Mouse (Mus musculus) embryonic facial prominence, embryonic 10.5 days (tissue): ENCODE results near the gene Tmem198. TPM values are rescaled to one million over a fixed set of nuclear protein-coding genes. Genes with fewer than 3 reads are reported as not detected.

Experiments
- DNase-seq: peaks from one replicate; pipeline ENCODE4 v3.0.0-alpha.2; 2017; ENCODE audit warnings: low spot score
- H3K27ac ChIP-seq: fragments of 300-500 bp; sonication (generic); replicated peaks from 2 replicates; pipeline ENCODE4 v1.5.1; 2016; ENCODE audit warnings: mild to moderate bottlenecking
- H3K27me3 ChIP-seq: fragments of 300-500 bp; sonication (generic); replicated peaks from 2 replicates; pipeline ENCODE4 v1.6.1; 2016; ENCODE audit warnings: low read depth, mild to moderate bottlenecking; ENCODE audit not compliant: poor library complexity, severe bottlenecking
- H3K36me3 ChIP-seq: fragments of 300-500 bp; sonication (generic); replicated peaks from 2 replicates; pipeline ENCODE4 v1.6.1; 2016; ENCODE audit warnings: mild to moderate bottlenecking, moderate library complexity
- H3K4me1 ChIP-seq: fragments of 300-500 bp; sonication (generic); 2 replicates; pipeline ENCODE4 v1.6.1; 2016
- H3K4me3 ChIP-seq: fragments of 300-500 bp; sonication (generic); 2 replicates; pipeline ENCODE4 v1.5.1; 2016; ENCODE audit warnings: mild to moderate bottlenecking, moderate library complexity
- H3K9me3 ChIP-seq: fragments of 300-500 bp; sonication (generic); 2 replicates; pipeline ENCODE4 v1.6.1; 2016; ENCODE audit warnings: mild to moderate bottlenecking
- WGBS: fragments of 180-500 bp; shearing (Covaris S2); methylation state at CpG from one replicate; pipeline ENCODE4 v1.1.7; 2016; 5-methylcytosine and 5-hydroxymethylcytosine counted together
- polyA plus RNA-seq: library from polyadenylated mRNA; unstranded; fragments of >200 nt; fragmentation: Nextera tagmentation; extraction: Ambion mirVana; gene quantifications from 2 replicates; pipeline ENCODE4 v1.2.1, GENCODE M21; 2016

Tmem198 gene
- polyA plus RNA-seq, 1 experiment from 2014 or later = 3.3 TPM

GRCm38 (mm10) chr1:75501905-75502304, 22.6 kb downstream of the Tmem198 start:
- no peak for DNase-seq
- H3K27me3 ChIP-seq = peaks cover 22% of the 10 kb centered on the region
- H3K9me3 ChIP-seq = no peaks in the 10 kb centered on the region
- H3K27ac ChIP-seq = no peak overlapping the region
- H3K4me3 ChIP-seq = no peak overlapping the region
- peaks cover 71% of the 10 kb centered on the region for H3K36me3 ChIP-seq
- H3K4me1 ChIP-seq = peaks cover 39% of the 10 kb centered on the region
- WGBS = 94% methylated on average over 9 of the region's 9 CpGs

- H3K4me3 ChIP-seq = 0 out of 2 replicates have a peak overlapping the region, but pooled peaks have one; percentile 94
- H3K27me3 ChIP-seq = peaks cover 33% of the 10 kb centered on the region
- 86% methylated on average over 25 of the region's 25 CpGs for WGBS
- no peak overlapping the region for H3K27ac ChIP-seq
- no peak for DNase-seq
- no peaks in the 10 kb centered on the region for H3K9me3 ChIP-seq
- H3K4me1 ChIP-seq = peaks cover 51% of the 10 kb centered on the region
- peaks cover 59% of the 10 kb centered on the region for H3K36me3 ChIP-seq
Measured at GRCm38 (mm10) chr1:75502945-75503650, 23.8 kb downstream of the Tmem198 start.

- DNase-seq = no peak
- H3K27me3 ChIP-seq = peaks cover 35% of the 10 kb centered on the region
- peak overlapping the region; percentile 94 for H3K4me3 ChIP-seq
- H3K36me3 ChIP-seq = peaks cover 54% of the 10 kb centered on the region
- WGBS = 68% methylated on average over 23 of the region's 23 CpGs
- H3K9me3 ChIP-seq = no peaks in the 10 kb centered on the region
- peaks cover 53% of the 10 kb centered on the region for H3K4me1 ChIP-seq
- H3K27ac ChIP-seq = no peak overlapping the region
Measured at GRCm38 (mm10) chr1:75503651-75503980, 24.3 kb downstream of the Tmem198 start.

DNA sequence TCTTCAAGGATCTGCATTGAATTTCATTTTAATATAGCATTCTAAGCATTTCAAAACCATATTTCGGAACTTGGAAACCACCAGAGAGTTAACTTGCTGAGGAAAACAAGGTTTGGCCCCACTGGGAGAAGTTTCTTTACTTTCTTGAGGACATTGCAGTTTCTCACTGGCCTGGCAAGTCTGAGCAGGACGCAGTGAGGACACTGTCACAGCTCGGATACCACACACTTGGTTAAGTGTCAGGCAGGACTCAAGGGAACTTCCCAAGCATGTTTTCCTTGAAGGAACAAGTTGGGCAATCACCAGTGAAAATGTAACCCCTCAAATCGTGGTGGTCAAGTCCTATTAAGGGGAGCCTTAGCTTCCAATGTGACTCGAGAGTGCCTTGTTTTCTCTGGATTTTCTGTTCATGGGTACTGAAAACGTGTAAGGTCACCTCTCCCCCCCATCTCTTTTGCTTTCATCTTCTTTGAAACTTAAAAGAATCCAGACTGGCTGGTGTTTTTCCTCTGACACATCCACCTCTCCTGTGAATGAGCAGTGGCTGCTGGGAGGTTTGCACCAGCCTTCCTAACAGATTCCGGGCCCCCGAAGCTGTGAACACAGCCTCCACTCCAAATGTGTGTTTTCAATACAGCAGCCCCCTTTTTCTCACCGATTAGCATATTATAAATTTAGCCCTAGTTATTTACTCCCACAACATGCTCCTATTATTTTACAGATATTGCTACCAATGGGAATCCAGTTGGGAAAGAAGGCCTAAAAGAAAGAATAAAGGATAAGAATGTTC, 25.1 kb downstream of the Tmem198 start:
- Histone ChIP-seq H3K27ac (peak overlapping the region; percentile 97; the same call in 1 of the 2 replicates), H3K36me3 (peaks cover 45% of the 10 kb centered on the region), H3K4me3 (peak overlapping the region; percentile 94), H3K4me1 (peaks cover 56% of the 10 kb centered on the region), H3K27me3 (peaks cover 42% of the 10 kb centered on the region), H3K9me3 (no peaks in the 10 kb centered on the region)
- WGBS = 65% methylated on average over 9 of the region's 9 CpGs
- no peak for DNase-seq

GRCm38 (mm10) chr1:75505159-75505955, 26.0 kb downstream of the Tmem198 start:
- H3K27me3 ChIP-seq = peaks cover 50% of the 10 kb centered on the region
- peaks cover 62% of the 10 kb centered on the region for H3K4me1 ChIP-seq

DNA sequence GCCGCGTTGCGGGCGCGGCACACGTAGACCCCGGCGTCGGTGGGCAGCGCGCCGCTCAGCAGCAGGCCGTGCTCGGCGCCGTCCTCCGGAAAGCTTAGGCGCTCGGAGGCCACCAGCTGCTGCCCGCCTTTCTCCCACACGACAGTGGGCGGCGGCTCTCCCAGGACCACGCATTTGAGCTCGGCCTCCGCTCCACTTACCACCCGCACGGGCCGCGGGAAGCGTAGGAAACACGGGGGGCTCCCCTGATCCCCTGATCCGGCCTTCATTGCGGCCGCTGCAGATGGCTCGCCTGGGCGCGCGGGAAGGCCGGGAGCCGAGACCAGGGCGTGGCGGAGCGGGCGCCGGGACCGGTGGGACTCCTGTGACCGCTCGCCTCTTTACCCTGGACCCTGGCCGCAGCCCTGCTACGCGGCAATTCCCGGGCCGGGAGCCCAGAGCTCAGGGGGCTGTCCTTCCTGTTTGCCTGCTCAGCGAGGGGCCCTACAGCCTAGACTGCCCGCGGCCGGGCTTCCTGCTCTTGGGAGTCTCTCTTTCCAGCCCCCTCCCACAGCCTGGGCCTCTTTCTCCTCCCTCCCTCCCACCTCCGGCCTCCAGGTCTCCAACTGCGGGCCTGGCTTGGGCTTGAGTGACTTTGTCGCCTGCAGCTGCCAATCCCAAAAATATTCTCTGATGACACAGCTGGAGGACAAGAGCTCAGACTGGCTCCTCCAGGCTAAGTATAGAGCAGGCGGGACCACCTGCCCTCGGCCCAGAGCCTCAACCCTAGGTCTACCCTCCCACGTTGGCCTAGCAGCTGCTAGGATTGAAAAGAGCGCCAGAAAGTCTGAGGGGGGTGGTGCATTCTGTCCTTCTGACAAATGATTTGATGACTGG, 26.9 kb downstream of the Tmem198 start, which contains the start of gene Obsl1:
Obsl1 (minus strand) TSS at position 497 of the 876 bp plus-strand sequence.
- peaks cover 69% of the 10 kb centered on the region for H3K4me1 ChIP-seq
- WGBS = under 1% methylated on average over 65 of the region's 65 CpGs
- peaks cover 50% of the 10 kb centered on the region for H3K27me3 ChIP-seq

More at GRCm38 (mm10) chr1:75505159-75505955, 26.0 kb downstream of the Tmem198 start:
- Histone ChIP-seq H3K36me3 (peaks cover 36% of the 10 kb centered on the region), H3K27ac (peak overlapping the region; percentile 97), H3K4me3 (peak overlapping the region; percentile 94), H3K9me3 (no peaks in the 10 kb centered on the region)
- WGBS = under 1% methylated on average over 84 of the region's 84 CpGs
- peak; percentile 78 for DNase-seq

GRCm38 (mm10) chr1:75507006-75507405, 27.7 kb downstream of the Tmem198 start, which contains the start of gene Inha:
Inha (plus strand) TSS chr1:75507077.
- WGBS = 75% methylated on average over 10 of the region's 10 CpGs
- Histone ChIP-seq H3K27ac (peak within 1 kb of the TSS; percentile 97), H3K9me3 (no peaks in the 10 kb centered on the region), H3K4me3 (peak within 1 kb of the TSS; percentile 94), H3K27me3 (peaks cover 50% of the 10 kb centered on the region), H3K4me1 (peaks cover 77% of the 10 kb centered on the region), H3K36me3 (peaks cover 20% of the 10 kb centered on the region)
- DNase-seq = no peak

More for the DNA sequence above, 26.9 kb downstream of the Tmem198 start, which contains the start of gene Obsl1:
- H3K9me3 ChIP-seq = no peaks in the 10 kb centered on the region
- DNase-seq = peak; percentile 92
- H3K4me3 ChIP-seq = peak within 1 kb of the TSS; percentile 94
- H3K27ac ChIP-seq = peak within 1 kb of the TSS; percentile 97
- peaks cover 28% of the 10 kb centered on the region for H3K36me3 ChIP-seq

DNA sequence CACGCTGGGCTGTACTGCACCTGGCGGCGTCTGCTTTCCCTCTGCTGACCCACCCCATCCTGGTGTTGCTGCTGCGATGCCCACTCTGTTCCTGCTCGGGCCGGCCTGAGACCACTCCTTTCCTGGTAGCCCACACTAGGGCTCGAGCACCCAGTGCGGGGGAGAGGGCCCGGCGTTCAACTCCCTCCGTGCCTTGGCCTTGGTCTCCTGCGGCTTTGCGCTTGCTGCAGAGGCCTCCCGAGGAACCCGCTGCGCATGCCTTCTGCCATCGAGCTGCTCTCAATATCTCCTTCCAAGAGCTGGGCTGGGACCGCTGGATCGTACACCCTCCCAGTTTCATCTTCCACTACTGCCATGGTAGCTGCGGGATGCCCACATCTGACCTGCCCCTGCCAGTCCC, 30.3 kb downstream of the Tmem198 start:
- DNase-seq = peak; percentile 8
- H3K27me3 ChIP-seq = peaks cover 34% of the 10 kb centered on the region
- no peaks in the 10 kb centered on the region for H3K36me3 ChIP-seq
- no peaks in the 10 kb centered on the region for H3K9me3 ChIP-seq
- WGBS = 56% methylated on average over 20 of the region's 20 CpGs
- no peak overlapping the region for H3K27ac ChIP-seq
- H3K4me3 ChIP-seq = no peak overlapping the region
- H3K4me1 ChIP-seq = peaks cover 61% of the 10 kb centered on the region

DNA sequence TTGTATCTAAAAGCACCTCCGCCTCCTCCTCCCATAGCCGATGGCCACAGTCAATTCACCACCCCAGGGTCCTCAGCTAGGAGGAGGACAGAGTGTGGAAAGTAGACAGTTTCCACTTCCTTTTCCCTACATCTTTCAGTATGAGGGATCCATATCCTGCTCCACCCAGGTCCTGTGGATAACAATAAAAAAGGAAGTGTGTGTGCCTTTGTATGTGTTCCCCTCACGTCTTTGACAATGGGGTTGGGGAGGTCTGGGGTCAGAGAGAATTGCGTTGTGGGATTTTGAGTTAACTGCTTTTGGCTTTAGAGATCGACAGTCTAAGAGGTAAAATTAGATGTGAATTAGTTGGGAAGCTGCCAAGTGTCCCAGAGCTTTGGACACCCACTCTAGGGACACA, 30.8 kb downstream of the Tmem198 start:
- DNase-seq = no peak
- Histone ChIP-seq H3K4me3 (no peak overlapping the region), H3K9me3 (no peaks in the 10 kb centered on the region), H3K36me3 (no peaks in the 10 kb centered on the region), H3K27ac (no peak overlapping the region), H3K4me1 (peaks cover 55% of the 10 kb centered on the region), H3K27me3 (peaks cover 33% of the 10 kb centered on the region)
- WGBS = 79% methylated on average over 5 of the region's 5 CpGs

GRCm38 (mm10) chr1:75511437-75512210, 32.3 kb downstream of the Tmem198 start:
- 47% methylated on average over 4 of the region's 4 CpGs for WGBS
- H3K36me3 ChIP-seq = no peaks in the 10 kb centered on the region
- 0 out of 2 replicates have a peak overlapping the region, but pooled peaks have one; percentile 3 for H3K4me3 ChIP-seq
- H3K4me1 ChIP-seq = peaks cover 42% of the 10 kb centered on the region
- peak; percentile 41 for DNase-seq
- H3K27me3 ChIP-seq = peaks cover 30% of the 10 kb centered on the region
- H3K9me3 ChIP-seq = no peaks in the 10 kb centered on the region
- peak overlapping the region; percentile 80 for H3K27ac ChIP-seq

- Histone ChIP-seq H3K27me3 (peaks cover 22% of the 10 kb centered on the region), H3K4me3 (no peak overlapping the region), H3K9me3 (no peaks in the 10 kb centered on the region), H3K36me3 (no peaks in the 10 kb centered on the region), H3K27ac (no peak overlapping the region; the same call in 1 of the 2 replicates), H3K4me1 (peaks cover 34% of the 10 kb centered on the region)
- DNase-seq = no peak
- 95% methylated on average over 3 of the region's 3 CpGs for WGBS
Measured at GRCm38 (mm10) chr1:75512550-75512949, 33.2 kb downstream of the Tmem198 start.
